Mouse (Mus musculus) G1E (cell line): ENCODE results near the gene Rflnb.

ENCODE experiments used
- CTCF ChIP-seq: IDR thresholded peaks from 2 replicates; pipeline ENCODE4 v1.5.1; 2012; ENCODE audit warnings: low read depth, low read length, inconsistent platforms, mixed read lengths
- GATA1 ChIP-seq: IDR thresholded peaks from 2 replicates; pipeline ENCODE4 v1.6.1; 2012; ENCODE audit warnings: borderline replicate concordance, low read length, inconsistent platforms, mixed read lengths
- GATA2 ChIP-seq: IDR thresholded peaks from 2 replicates; pipeline ENCODE4 v1.6.1; 2012; ENCODE audit warnings: low read depth, low read length, inconsistent platforms, borderline replicate concordance
- POLR2AphosphoS5 ChIP-seq: IDR thresholded peaks from 2 replicates; pipeline ENCODE4 v1.6.1; 2012; ENCODE audit warnings: low read depth, low read length, inconsistent platforms; ENCODE audit not compliant: insufficient replicate concordance
- TAL1 ChIP-seq: conservative IDR thresholded peaks from 2 replicates; pipeline ENCODE4 v1.6.1; 2012; ENCODE audit warnings: low read depth, low read length, inconsistent platforms, mixed read lengths

GRCm38 (mm10) chr11:76040761-76041376 is 13.3 kb upstream of the Rflnb start:
- TF ChIP-seq CTCF (no peak), GATA1 (no peak), GATA2 (no peak), POLR2AphosphoS5 (no peak), TAL1 (no peak)
